In genomic region chr4:107984282-107984981, GRCm38 (mm10) we compare ENCODE assay signal across 8 mouse cellular contexts. TPM values are rescaled to one million over a fixed set of nuclear protein-coding genes. Genes with fewer than 3 reads are reported as not detected.
DNase-seq lines count a peak whose midpoint lies in the region; ATAC-seq and TF ChIP-seq lines count a peak whose summit lies in the region.
"Had no signal": no experiment of that assay in that cellular context is flagged by ENCODE, and none has a peak within 500 bp of the region (broad histone marks: within the 10 kb centered on the region; RNA-seq: fewer than 3 reads in every experiment).

No protein-coding gene starts in this region.

- 62% methylated on average over 7 of the region's 7 CpGs for WGBS in embryonic facial prominence, embryonic 10.5 days
- 47% methylated on average over 7 of the region's 7 CpGs for WGBS in heart, embryonic 15.5 days
- WGBS in lung, embryonic 15.5 days = 43% methylated on average over 7 of the region's 7 CpGs

- no peak for ATAC-seq in heart, embryonic 15.5 days (replicated peaks; ENCODE audit: insufficient number of reproducible peaks, insufficient read depth, low FRiP score, low read depth)
- peak; percentile 69; the same call in 1 of the 2 replicates for ATAC-seq in lung, embryonic 15.5 days (ENCODE audit: borderline replicate concordance, extremely low read depth, low FRiP score, low TSS enrichment)
- ATAC-seq in erythroid progenitor cell, adult 5-6 weeks (replicated peaks; ENCODE audit: low FRiP score, poor library complexity, severe bottlenecking) = no peak

- H3K27me3 ChIP-seq in embryonic facial prominence, embryonic 10.5 days (replicated peaks; ENCODE audit: low read depth, poor library complexity, severe bottlenecking) = peaks cover 7% of the 10 kb centered on the region; the same call in 1 of the 2 replicates
- H3K27me3 ChIP-seq in heart, embryonic 15.5 days = no peaks in the 10 kb centered on the region
- no peaks in the 10 kb centered on the region for H3K27me3 ChIP-seq in lung, embryonic 15.5 days

- H3K36me3 ChIP-seq in embryonic facial prominence, embryonic 10.5 days (replicated peaks) = no peaks in the 10 kb centered on the region
- H3K36me3 ChIP-seq in heart, embryonic 15.5 days = no peaks in the 10 kb centered on the region
- no peaks in the 10 kb centered on the region for H3K36me3 ChIP-seq in lung, embryonic 15.5 days

- peaks cover 41% of the 10 kb centered on the region for H3K4me1 ChIP-seq in embryonic facial prominence, embryonic 10.5 days
- H3K4me1 ChIP-seq in heart, embryonic 15.5 days (replicated peaks) = peaks cover 3% of the 10 kb centered on the region; the same call in 1 of the 2 replicates
- H3K4me1 ChIP-seq in lung, embryonic 15.5 days = peaks cover 12% of the 10 kb centered on the region

- no peak for TF ChIP-seq CTCF in layer of hippocampus, adult 2 months (conservative IDR thresholded peaks at IDR 0.05)

- no peaks in the 10 kb centered on the region for H3K9me3 ChIP-seq in embryonic facial prominence, embryonic 10.5 days
- no peaks in the 10 kb centered on the region for H3K9me3 ChIP-seq in heart, embryonic 15.5 days (replicated peaks)
- H3K9me3 ChIP-seq in lung, embryonic 15.5 days = no peaks in the 10 kb centered on the region

- peak overlapping the region; percentile 84 for H3K27ac ChIP-seq in embryonic facial prominence, embryonic 10.5 days (replicated peaks)
- peak overlapping the region; percentile 35; the same call in 1 of the 2 replicates for H3K27ac ChIP-seq in heart, embryonic 15.5 days
- peak overlapping the region; percentile 72; the same call in 1 of the 2 replicates for H3K27ac ChIP-seq in layer of hippocampus, adult 2 months
- peak overlapping the region; percentile 73 for H3K27ac ChIP-seq in lung, embryonic 15.5 days
- H3K27ac ChIP-seq: liver, embryonic 14.5 days had no signal

- DNase-seq in adrenal gland, postnatal 10 days = peak; percentile 56
- DNase-seq in embryonic facial prominence, embryonic 10.5 days (ENCODE audit: low spot score) = peak; percentile 70
- peak; percentile 72 to 80 for DNase-seq in layer of hippocampus, adult 2 months (ENCODE audit: low spot score in 2 of 2)
- DNase-seq in telencephalon, adult 2 months (ENCODE audit: low read depth, low spot score) = peak; percentile 85

- no peak overlapping the region for H3K4me2 ChIP-seq in heart, embryonic 15.5 days
- no peak overlapping the region for H3K4me2 ChIP-seq in lung, embryonic 15.5 days

- H3K9ac ChIP-seq in heart, embryonic 15.5 days = no peak overlapping the region
- H3K9ac ChIP-seq in lung, embryonic 15.5 days = no peak overlapping the region
- H3K9ac ChIP-seq: liver, embryonic 14.5 days had no signal

- H3K4me3 ChIP-seq in embryonic facial prominence, embryonic 10.5 days = no peak overlapping the region
- no peak overlapping the region for H3K4me3 ChIP-seq in heart, embryonic 15.5 days
- no peak overlapping the region for H3K4me3 ChIP-seq in layer of hippocampus, adult 2 months
- H3K4me3 ChIP-seq in lung, embryonic 15.5 days = no peak overlapping the region

RNA-seq across cellular contexts. Expression of gene Slc1a7, which starts 16.3 kb away (rescaled TPM):
- under 1 TPM; 0.15 to 0.39 TPM for total RNA-seq in adrenal gland, postnatal 10 days (2021)
- polyA plus RNA-seq in embryonic facial prominence, embryonic 10.5 days (2016; fragmentation: Nextera tagmentation; extraction: Ambion mirVana) = not detected in 2 replicates
- polyA plus RNA-seq in heart, embryonic 15.5 days (2015; fragmentation: Nextera tagmentation; extraction: Ambion mirVana) = 0.05 TPM in 2 replicates
- total RNA-seq in layer of hippocampus, adult 2 months (2021) = not detected
- 0.10 TPM in 1 of 2 replicates, not detected in the other for polyA plus RNA-seq in lung, embryonic 15.5 days (2015; fragmentation: Nextera tagmentation; extraction: Ambion mirVana)
- total RNA-seq in erythroid progenitor cell, adult 5-6 weeks (2015; ENCODE audit: low replicate concordance) = not detected in 2 replicates
- total RNA-seq in erythroid progenitor cell, adult 5-6 weeks (2017; ENCODE audit: low replicate concordance) = not detected in 2 replicates
